Mouse (Mus musculus): ENCODE results near the gene Vwa7.
A peak's percentile ranks its signal among the peaks of the same experiment; 100 is the strongest.
"Not testable (repeated sequence)": the region's sequence is repeated elsewhere in the genome, so short reads cannot be mapped to it uniquely, and the experiment has no call there.

The Vwa7 gene

DNA sequence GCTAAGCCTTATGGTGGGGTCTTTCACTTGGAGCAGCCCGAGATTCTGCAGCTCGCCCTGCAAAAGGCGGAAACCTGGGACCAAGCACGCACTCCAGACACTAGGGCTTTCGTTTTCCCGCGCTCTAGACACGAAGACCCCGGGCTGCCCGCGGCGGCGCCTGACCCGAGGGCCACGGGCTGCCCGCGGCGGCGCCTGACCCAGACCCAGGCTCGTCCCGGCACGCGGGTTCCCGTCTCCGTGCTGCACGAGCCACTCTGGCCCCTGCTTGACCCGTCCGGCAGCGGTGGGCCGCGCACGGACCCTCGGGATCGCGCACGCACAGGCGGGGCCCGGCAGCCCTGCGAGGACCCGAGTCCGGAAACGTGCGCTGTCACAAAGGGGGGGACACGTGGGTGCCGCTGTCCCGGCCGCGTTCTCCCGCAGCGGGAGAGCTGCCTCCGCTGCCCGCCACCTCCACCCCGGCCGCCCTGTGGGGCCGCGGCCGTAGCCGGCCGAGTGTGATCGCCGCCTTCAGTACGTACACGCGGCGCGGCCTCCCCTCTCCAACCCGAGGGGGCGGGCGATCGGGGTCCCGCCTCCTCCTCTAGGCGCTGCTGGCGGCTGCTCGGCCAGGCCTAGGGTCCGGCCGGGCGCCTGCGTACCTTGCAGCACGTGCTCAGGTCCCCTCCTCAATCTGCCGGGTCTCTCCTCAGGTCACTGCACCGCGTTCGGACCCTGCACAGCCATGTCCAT lies 15.5 kb upstream of the Vwa7 start, which contains the start of gene Vars:
TSS of gene Vars (plus strand) at position 271 of the 735 bp plus-strand sequence.
- DNase-seq (ENCODE audit: low read depth, low spot score): peak; percentile 93

DNA sequence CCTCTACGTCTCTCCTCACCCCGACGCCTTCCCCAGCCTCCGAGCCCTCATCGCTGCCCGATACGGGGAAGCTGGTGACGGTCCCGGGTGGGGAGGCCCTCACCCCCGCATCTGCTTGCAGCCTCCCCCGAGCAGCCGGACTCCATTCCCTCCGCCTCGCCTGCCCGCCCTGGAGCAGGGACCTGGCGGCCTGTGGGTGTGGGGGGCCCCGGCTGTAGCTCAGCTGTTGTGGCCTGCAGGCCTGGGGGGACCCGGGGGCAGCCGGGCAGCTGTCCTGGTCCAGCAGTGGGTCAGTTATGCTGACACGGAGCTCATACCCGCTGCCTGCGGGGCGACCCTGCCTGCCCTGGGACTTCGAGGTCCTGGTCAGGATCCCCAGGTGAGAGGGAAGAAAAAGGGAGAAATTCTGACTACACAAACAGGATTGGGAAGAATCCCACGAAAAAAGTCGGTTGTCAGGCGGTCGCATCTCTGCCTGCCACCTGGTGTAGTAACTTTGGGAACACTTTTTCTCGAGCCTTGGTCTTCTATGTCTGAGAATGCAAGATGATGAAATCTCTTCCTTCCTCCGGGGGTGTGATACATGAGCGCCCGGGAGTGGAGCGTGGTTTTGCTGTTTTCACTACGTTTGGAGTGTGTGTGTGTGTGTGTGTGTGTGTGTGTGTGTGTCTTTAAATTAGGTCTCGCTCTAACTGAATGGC lies 14.8 kb upstream of the Vwa7 start:
- no peak for DNase-seq (ENCODE audit: low read depth, low spot score)

GRCm38 (mm10) chr17:35002153-35002865 lies 14.1 kb upstream of the Vwa7 start:
- DNase-seq (ENCODE audit: low read depth, low spot score): no peak

- DNase-seq (ENCODE audit: low read depth, low spot score): peak; percentile 52
These were observed 13.1 kb upstream of the Vwa7 start for GRCm38 (mm10) chr17:35003022-35003838.

DNA sequence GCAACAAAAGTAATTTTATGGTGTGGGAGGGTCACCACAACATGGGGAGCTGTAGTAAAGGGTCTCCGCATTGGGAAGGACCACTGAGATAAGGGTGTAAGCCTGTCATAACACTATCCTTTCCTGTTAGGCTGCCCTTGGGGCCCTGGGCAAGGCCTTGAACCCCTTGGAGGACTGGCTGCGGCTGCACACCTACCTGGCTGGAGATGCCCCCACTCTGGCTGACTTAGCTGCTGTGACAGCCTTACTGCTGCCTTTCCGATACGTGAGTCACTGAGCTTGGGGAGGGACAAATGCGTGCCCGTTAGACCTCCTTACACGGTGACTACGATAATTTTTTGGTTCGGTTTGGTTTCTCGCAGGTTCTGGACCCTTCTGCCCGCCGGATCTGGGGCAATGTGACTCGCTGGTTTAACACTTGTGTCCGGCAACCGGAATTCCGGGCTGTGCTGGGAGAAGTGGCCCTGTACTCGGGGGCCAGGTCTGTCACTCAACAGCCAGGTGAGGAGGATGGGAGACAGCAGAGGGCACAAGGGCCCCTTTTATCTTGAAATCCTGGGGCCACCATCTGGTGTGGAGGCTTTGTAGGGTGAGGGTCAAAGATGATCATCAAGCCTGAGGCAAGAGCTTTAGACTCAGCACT lies 12.2 kb upstream of the Vwa7 start:
- no peak for DNase-seq (ENCODE audit: low read depth, low spot score)

DNA sequence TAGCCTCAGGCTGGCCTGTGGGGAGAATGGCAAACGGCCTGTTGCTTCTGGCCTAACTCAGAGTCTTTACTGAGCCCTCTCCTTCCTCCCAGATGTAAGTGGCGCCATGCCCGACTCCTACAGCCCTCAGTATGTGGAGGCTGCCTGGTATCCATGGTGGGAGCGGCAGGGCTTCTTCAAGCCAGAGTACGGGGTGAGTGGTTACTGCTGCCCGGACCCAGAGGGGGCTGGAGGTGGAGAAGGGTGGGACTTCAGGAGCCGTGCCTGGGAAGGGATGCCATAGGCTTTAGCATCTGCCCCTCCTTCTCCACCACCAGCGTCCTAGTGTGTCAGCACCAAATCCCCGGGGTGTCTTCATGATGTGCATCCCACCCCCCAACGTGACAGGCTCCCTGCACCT lies 11.2 kb upstream of the Vwa7 start:
- no peak for DNase-seq (ENCODE audit: low read depth, low spot score)

- not testable (repeated sequence) for DNase-seq (ENCODE audit: low read depth, low spot score)
These were observed 10.5 kb upstream of the Vwa7 start for GRCm38 (mm10) chr17:35005902-35006301.

- DNase-seq (ENCODE audit: low read depth, low spot score): no peak
These were observed 8.9 kb upstream of the Vwa7 start for GRCm38 (mm10) chr17:35007387-35007991.

DNA sequence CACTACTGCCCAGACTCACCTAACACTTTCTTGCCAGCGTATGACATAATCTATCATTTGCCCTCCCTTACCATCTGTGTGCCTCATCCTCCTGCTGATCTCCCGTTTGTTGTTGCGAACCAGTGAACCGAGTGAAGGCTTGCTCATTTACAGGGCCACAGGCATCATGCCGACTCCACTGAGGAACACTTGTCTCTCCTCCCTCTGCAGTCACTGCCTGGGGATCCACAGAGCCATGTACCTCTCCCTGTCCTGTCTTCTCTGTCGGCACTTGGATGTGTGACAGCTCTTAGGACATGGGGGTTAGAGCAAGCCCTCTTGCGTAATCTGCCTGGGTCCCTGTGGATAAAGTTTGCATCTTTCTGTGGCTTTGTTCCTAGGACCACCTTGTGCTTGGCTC lies 6.8 kb upstream of the Vwa7 start:
- no peak for DNase-seq (ENCODE audit: low read depth, low spot score)

- DNase-seq (ENCODE audit: low read depth, low spot score): no peak
These were observed 4.9 kb upstream of the Vwa7 start for GRCm38 (mm10) chr17:35011440-35011839.

GRCm38 (mm10) chr17:35012430-35012829 lies 3.9 kb upstream of the Vwa7 start:
- DNase-seq (ENCODE audit: low read depth, low spot score): no peak

GRCm38 (mm10) chr17:35013221-35013620 lies 3.2 kb upstream of the Vwa7 start:
- no peak for DNase-seq (ENCODE audit: low read depth, low spot score)

DNA sequence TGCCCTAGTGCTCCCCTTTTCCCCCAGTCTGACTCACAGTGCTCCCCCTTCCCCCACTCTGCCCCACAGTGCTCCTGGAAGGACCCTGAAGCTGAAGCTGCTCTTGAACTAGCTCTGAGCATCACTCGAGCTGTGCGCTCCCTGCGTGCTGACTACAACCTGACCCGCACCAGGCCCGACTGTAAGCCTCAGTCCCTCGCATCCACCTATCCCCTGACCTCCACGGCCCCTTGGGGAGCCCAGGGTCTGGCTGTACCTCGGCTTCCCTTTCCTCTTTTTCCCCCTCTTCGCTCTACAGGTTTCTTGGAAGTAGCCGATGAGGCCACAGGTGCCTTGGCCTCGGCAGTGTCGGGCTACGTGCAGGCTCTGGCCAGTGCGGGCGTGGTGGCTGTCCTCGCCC lies 1.1 kb upstream of the Vwa7 start:
- DNase-seq (ENCODE audit: low read depth, low spot score): no peak

- DNase-seq (ENCODE audit: low read depth, low spot score): no peak
These were observed 669 bp downstream of the Vwa7 start for GRCm38 (mm10) chr17:35016791-35017705.

DNA sequence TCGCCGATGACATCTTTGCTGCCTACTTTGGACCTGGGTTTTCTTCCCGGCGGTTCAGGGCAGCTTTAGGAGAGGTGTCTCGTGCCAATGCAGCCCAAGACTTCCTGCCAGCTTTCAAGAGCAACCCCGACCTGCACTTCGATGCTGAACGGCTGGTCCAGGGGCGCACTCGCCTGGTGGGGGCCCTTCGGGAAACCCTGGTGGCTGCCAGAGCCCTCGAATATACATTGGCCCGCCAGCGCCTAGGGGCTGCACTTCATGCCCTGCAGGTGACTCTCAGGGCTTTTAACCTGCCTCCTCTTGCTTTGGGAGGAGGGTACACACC lies 1.3 kb downstream of the Vwa7 start:
- DNase-seq (ENCODE audit: low read depth, low spot score): no peak

GRCm38 (mm10) chr17:35018171-35018570 lies 1.8 kb downstream of the Vwa7 start:
- no peak for DNase-seq (ENCODE audit: low read depth, low spot score)

GRCm38 (mm10) chr17:35019894-35020293 lies 3.5 kb downstream of the Vwa7 start:
- DNase-seq (ENCODE audit: low read depth, low spot score): no peak

DNA sequence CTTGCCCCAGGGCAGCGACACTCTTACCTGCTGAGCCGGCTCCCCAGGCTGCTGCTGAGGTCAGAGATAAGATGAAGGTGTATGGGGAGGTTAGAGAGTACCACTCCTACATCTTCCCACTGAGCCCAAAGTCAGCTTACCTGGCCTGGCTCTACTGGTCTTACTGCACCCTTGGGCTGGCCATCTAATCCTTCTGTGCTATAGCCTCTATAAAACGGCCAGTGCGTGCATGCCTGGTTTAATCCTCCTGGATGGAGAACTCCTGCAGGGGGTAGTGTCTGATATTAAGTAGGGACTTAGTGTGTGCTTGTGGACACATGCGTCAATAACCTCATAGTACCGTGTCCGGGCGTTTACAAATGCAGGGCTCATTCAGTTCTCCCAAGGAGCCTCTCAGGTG lies 4.2 kb downstream of the Vwa7 start:
- no peak for DNase-seq (ENCODE audit: low read depth, low spot score)

DNA sequence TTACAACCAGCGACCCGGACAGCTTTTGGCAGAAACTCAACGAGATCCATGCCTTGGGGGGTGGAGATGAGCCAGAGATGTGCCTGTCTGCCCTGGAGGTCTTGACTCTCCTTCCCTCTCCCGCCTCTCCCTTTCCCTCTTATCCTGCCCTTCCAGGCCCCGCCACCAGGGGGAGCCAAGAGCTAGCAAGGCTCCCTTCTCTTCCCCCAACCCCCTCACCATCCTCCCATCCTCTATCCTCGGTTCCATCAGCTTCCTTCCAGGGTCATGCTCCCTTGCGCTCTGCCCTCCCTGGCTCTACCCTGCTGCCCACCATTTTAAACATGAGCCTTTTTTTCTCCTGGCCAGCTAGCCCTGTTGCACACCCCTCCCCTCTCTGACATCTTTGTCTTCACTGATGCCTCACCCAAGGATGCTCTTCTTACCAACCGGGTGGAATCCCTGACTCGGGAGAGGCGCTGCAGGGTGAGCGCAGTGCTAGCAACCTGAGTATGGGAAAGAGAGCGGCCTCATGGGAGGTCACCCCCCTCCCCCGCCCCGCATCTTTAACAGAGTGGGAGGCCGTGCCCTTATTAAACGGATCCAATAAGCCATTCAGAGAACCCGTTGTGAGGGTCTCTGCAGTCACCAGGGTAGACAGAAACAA lies 4.9 kb downstream of the Vwa7 start:
- DNase-seq (ENCODE audit: low read depth, low spot score): peak; percentile 90
